Mouse (Mus musculus) splenic B cell, adult 2 months (primary cell): Measurements from ENCODE around the gene Hacd2.

Experiments used
- DNase-seq: peaks from one replicate; pipeline ENCODE4 v3.0.0-alpha.2; 2011; ENCODE audit warnings: low read depth, low spot score
- H3K27me3 ChIP-seq: 2 replicates; pipeline ENCODE4 v1.6.1; 2012; ENCODE audit warnings: mild to moderate bottlenecking, low read length, moderate library complexity, mixed read lengths; ENCODE audit not compliant: control insufficient read depth, poor library complexity, insufficient read depth, severe bottlenecking
- H3K36me3 ChIP-seq: 2 replicates; pipeline ENCODE4 v1.6.1; 2012; ENCODE audit warnings: mild to moderate bottlenecking, low read length, moderate library complexity, mixed read lengths; ENCODE audit not compliant: control insufficient read depth, poor library complexity, insufficient read depth, severe bottlenecking

Hacd2 gene

GRCm38 (mm10) chr16:34997052-34997451, 25.2 kb upstream of the Hacd2 start:
- no peaks in the 10 kb centered on the region for H3K27me3 ChIP-seq
- H3K36me3 ChIP-seq: no peaks in the 10 kb centered on the region
- DNase-seq: no peak

- DNase-seq: peak; percentile 23
- no peaks in the 10 kb centered on the region for H3K27me3 ChIP-seq
- H3K36me3 ChIP-seq: no peaks in the 10 kb centered on the region
These were observed 24.7 kb upstream of the Hacd2 start for GRCm38 (mm10) chr16:34997576-34997975.

GRCm38 (mm10) chr16:34999016-34999415, 23.2 kb upstream of the Hacd2 start:
- H3K36me3 ChIP-seq: no peaks in the 10 kb centered on the region
- DNase-seq: no peak
- no peaks in the 10 kb centered on the region for H3K27me3 ChIP-seq

GRCm38 (mm10) chr16:34999986-35000385, 22.2 kb upstream of the Hacd2 start:
- no peak for DNase-seq
- Histone ChIP-seq H3K36me3 (no peaks in the 10 kb centered on the region), H3K27me3 (no peaks in the 10 kb centered on the region)

GRCm38 (mm10) chr16:35000923-35001560, 21.2 kb upstream of the Hacd2 start:
- Histone ChIP-seq H3K36me3 (no peaks in the 10 kb centered on the region), H3K27me3 (no peaks in the 10 kb centered on the region)
- no peak for DNase-seq

GRCm38 (mm10) chr16:35004356-35004755, 17.9 kb upstream of the Hacd2 start:
- no peaks in the 10 kb centered on the region for H3K27me3 ChIP-seq
- DNase-seq: no peak
- H3K36me3 ChIP-seq: no peaks in the 10 kb centered on the region

- no peaks in the 10 kb centered on the region for H3K36me3 ChIP-seq
- H3K27me3 ChIP-seq: no peaks in the 10 kb centered on the region
- DNase-seq: no peak
These were observed 17.5 kb upstream of the Hacd2 start for GRCm38 (mm10) chr16:35004756-35005155.

GRCm38 (mm10) chr16:35006251-35006650, 16.0 kb upstream of the Hacd2 start:
- no peaks in the 10 kb centered on the region for H3K36me3 ChIP-seq
- DNase-seq: no peak
- H3K27me3 ChIP-seq: no peaks in the 10 kb centered on the region

- no peak for DNase-seq
- Histone ChIP-seq H3K27me3 (no peaks in the 10 kb centered on the region), H3K36me3 (no peaks in the 10 kb centered on the region)
These were observed 14.9 kb upstream of the Hacd2 start for GRCm38 (mm10) chr16:35007361-35007760.

GRCm38 (mm10) chr16:35008447-35008846, 13.8 kb upstream of the Hacd2 start:
- no peaks in the 10 kb centered on the region for H3K36me3 ChIP-seq
- no peak for DNase-seq
- no peaks in the 10 kb centered on the region for H3K27me3 ChIP-seq

- no peaks in the 10 kb centered on the region for H3K27me3 ChIP-seq
- DNase-seq: no peak
- H3K36me3 ChIP-seq: no peaks in the 10 kb centered on the region
These were observed 8.7 kb upstream of the Hacd2 start for GRCm38 (mm10) chr16:35013501-35013900.

GRCm38 (mm10) chr16:35016491-35016890, 5.7 kb upstream of the Hacd2 start:
- no peak for DNase-seq
- no peaks in the 10 kb centered on the region for H3K27me3 ChIP-seq

GRCm38 (mm10) chr16:35018470-35018974, 3.7 kb upstream of the Hacd2 start:
- DNase-seq: no peak
- Histone ChIP-seq H3K36me3 (no peaks in the 10 kb centered on the region), H3K27me3 (no peaks in the 10 kb centered on the region)

More at GRCm38 (mm10) chr16:35016491-35016890, 5.7 kb upstream of the Hacd2 start:
- H3K36me3 ChIP-seq: no peaks in the 10 kb centered on the region

- H3K36me3 ChIP-seq: no peaks in the 10 kb centered on the region
- H3K27me3 ChIP-seq: no peaks in the 10 kb centered on the region
- DNase-seq: no peak
These were observed 356 bp upstream of the Hacd2 start for GRCm38 (mm10) chr16:35021903-35022241.

GRCm38 (mm10) chr16:35023138-35023735, 1.0 kb downstream of the Hacd2 start:
- no peak for DNase-seq
- no peaks in the 10 kb centered on the region for H3K27me3 ChIP-seq
- H3K36me3 ChIP-seq: no peaks in the 10 kb centered on the region

- DNase-seq: peak; percentile 35
- H3K36me3 ChIP-seq: 0 out of 2 replicates have a peak, but pooled peaks cover 2% of the 10 kb centered on the region
These were observed 2.1 kb downstream of the Hacd2 start for GRCm38 (mm10) chr16:35024300-35024699.

More at GRCm38 (mm10) chr16:35024300-35024699, 2.1 kb downstream of the Hacd2 start:
- no peaks in the 10 kb centered on the region for H3K27me3 ChIP-seq
